Mouse (Mus musculus): Measurements from ENCODE around the gene Ryr3. TPM values are rescaled to one million over a fixed set of nuclear protein-coding genes. Genes with fewer than 3 reads are reported as not detected.

Ryr3 gene
- polyA plus RNA-seq, 1 experiment from 2014 or later, result 0.85 TPM

GRCm38 (mm10) chr2:112614375-112614774 is 602.5 kb downstream of the Ryr3 start:
- Histone ChIP-seq H3K27ac (ENCODE audit: low read depth, low read length) (no peak overlapping the region), H3K27me3 (ENCODE audit: control insufficient read depth, insufficient read depth, low read length) (no peaks in the 10 kb centered on the region), H3K4me3 (ENCODE audit: low read depth, low read length) (no peak overlapping the region), H3K4me2 (ENCODE audit: low read depth) (no peak overlapping the region), H3K9me3 (ENCODE audit: control insufficient read depth, low read length) (no peaks in the 10 kb centered on the region), H3K9ac (ENCODE audit: low read length) (no peak overlapping the region), H3K36me3 (ENCODE audit: control insufficient read depth, insufficient read depth, low read length) (no peaks in the 10 kb centered on the region), H3K4me1 (ENCODE audit: control insufficient read depth, insufficient read depth, low read length) (peaks cover 2% of the 10 kb centered on the region; the same call in 1 of the 2 replicates)
- ATAC-seq (ENCODE audit: insufficient read depth, low FRiP score, low TSS enrichment) (no peak), DNase-seq (ENCODE audit: low spot score) (no peak)
- 90% methylated on average over 7 of the region's 7 CpGs for WGBS

GRCm38 (mm10) chr2:112612628-112613027 is 604.3 kb downstream of the Ryr3 start:
- Histone ChIP-seq H3K4me3 (ENCODE audit: low read depth, low read length) (no peak overlapping the region), H3K27ac (ENCODE audit: low read depth, low read length) (no peak overlapping the region), H3K27me3 (ENCODE audit: control insufficient read depth, insufficient read depth, low read length) (no peaks in the 10 kb centered on the region), H3K9ac (ENCODE audit: low read length) (no peak overlapping the region), H3K9me3 (ENCODE audit: control insufficient read depth, low read length) (no peaks in the 10 kb centered on the region), H3K4me1 (ENCODE audit: control insufficient read depth, insufficient read depth, low read length) (peaks cover 2% of the 10 kb centered on the region; the same call in 1 of the 2 replicates), H3K36me3 (ENCODE audit: control insufficient read depth, insufficient read depth, low read length) (no peaks in the 10 kb centered on the region), H3K4me2 (ENCODE audit: low read depth) (no peak overlapping the region)
- no peak for ATAC-seq (ENCODE audit: insufficient read depth, low FRiP score, low TSS enrichment)
- 87% methylated on average over 3 of the region's 3 CpGs for WGBS
- DNase-seq (ENCODE audit: low spot score), result no peak

- Histone ChIP-seq H3K4me1 (ENCODE audit: control insufficient read depth, insufficient read depth, low read length) (no peaks in the 10 kb centered on the region), H3K36me3 (ENCODE audit: control insufficient read depth, insufficient read depth, low read length) (no peaks in the 10 kb centered on the region), H3K9ac (ENCODE audit: low read length) (no peak overlapping the region), H3K27me3 (ENCODE audit: control insufficient read depth, insufficient read depth, low read length) (no peaks in the 10 kb centered on the region), H3K4me3 (ENCODE audit: low read depth, low read length) (no peak overlapping the region), H3K27ac (ENCODE audit: low read depth, low read length) (no peak overlapping the region), H3K9me3 (ENCODE audit: control insufficient read depth, low read length) (no peaks in the 10 kb centered on the region), H3K4me2 (ENCODE audit: low read depth) (no peak overlapping the region)
- ATAC-seq (ENCODE audit: insufficient read depth, low FRiP score, low TSS enrichment) (no peak), DNase-seq (ENCODE audit: low spot score) (no peak)
- WGBS, result 82% methylated on average over 3 of the region's 3 CpGs
Observed at GRCm38 (mm10) chr2:112606536-112606935, 610.4 kb downstream of the Ryr3 start.

GRCm38 (mm10) chr2:112602487-112602886 is 614.4 kb downstream of the Ryr3 start:
- H3K4me3 ChIP-seq (ENCODE audit: low read depth, low read length), result no peak overlapping the region
- H3K36me3 ChIP-seq (ENCODE audit: control insufficient read depth, insufficient read depth, low read length), result no peaks in the 10 kb centered on the region
- no peaks in the 10 kb centered on the region for H3K9me3 ChIP-seq (ENCODE audit: control insufficient read depth, low read length)
- ATAC-seq (ENCODE audit: insufficient read depth, low FRiP score, low TSS enrichment), result no peak
- H3K27me3 ChIP-seq (ENCODE audit: control insufficient read depth, insufficient read depth, low read length), result no peaks in the 10 kb centered on the region
- H3K4me1 ChIP-seq (ENCODE audit: control insufficient read depth, insufficient read depth, low read length), result no peaks in the 10 kb centered on the region
- 74% methylated on average over 8 of the region's 8 CpGs for WGBS
- no peak for DNase-seq (ENCODE audit: low spot score)
- H3K4me2 ChIP-seq (ENCODE audit: low read depth), result no peak overlapping the region
- H3K27ac ChIP-seq (ENCODE audit: low read depth, low read length), result no peak overlapping the region
- H3K9ac ChIP-seq (ENCODE audit: low read length), result no peak overlapping the region

- ATAC-seq (ENCODE audit: insufficient read depth, low FRiP score, low TSS enrichment) (no peak), DNase-seq (ENCODE audit: low spot score) (no peak)
- Histone ChIP-seq H3K27ac (ENCODE audit: low read depth, low read length) (no peak overlapping the region), H3K36me3 (ENCODE audit: control insufficient read depth, insufficient read depth, low read length) (no peaks in the 10 kb centered on the region), H3K27me3 (ENCODE audit: control insufficient read depth, insufficient read depth, low read length) (no peaks in the 10 kb centered on the region), H3K4me1 (ENCODE audit: control insufficient read depth, insufficient read depth, low read length) (no peaks in the 10 kb centered on the region), H3K4me2 (ENCODE audit: low read depth) (no peak overlapping the region), H3K9ac (ENCODE audit: low read length) (no peak overlapping the region), H3K9me3 (ENCODE audit: control insufficient read depth, low read length) (no peaks in the 10 kb centered on the region), H3K4me3 (ENCODE audit: low read depth, low read length) (no peak overlapping the region)
- 69% methylated on average over 10 of the region's 10 CpGs for WGBS
Observed at GRCm38 (mm10) chr2:112600222-112600621, 616.7 kb downstream of the Ryr3 start.

GRCm38 (mm10) chr2:112597064-112597463 is 619.8 kb downstream of the Ryr3 start:
- DNase-seq (ENCODE audit: low spot score) (no peak), ATAC-seq (ENCODE audit: insufficient read depth, low FRiP score, low TSS enrichment) (no peak)
- no peak overlapping the region for H3K4me3 ChIP-seq (ENCODE audit: low read depth, low read length)
- no peak overlapping the region for H3K4me2 ChIP-seq (ENCODE audit: low read depth)
- no peaks in the 10 kb centered on the region for H3K27me3 ChIP-seq (ENCODE audit: control insufficient read depth, insufficient read depth, low read length)
- WGBS, result 71% methylated on average over 1 of the region's 1 CpGs
- H3K4me1 ChIP-seq (ENCODE audit: control insufficient read depth, insufficient read depth, low read length), result no peaks in the 10 kb centered on the region
- H3K36me3 ChIP-seq (ENCODE audit: control insufficient read depth, insufficient read depth, low read length), result no peaks in the 10 kb centered on the region
- H3K9me3 ChIP-seq (ENCODE audit: control insufficient read depth, low read length), result no peaks in the 10 kb centered on the region
- H3K27ac ChIP-seq (ENCODE audit: low read depth, low read length), result no peak overlapping the region
- no peak overlapping the region for H3K9ac ChIP-seq (ENCODE audit: low read length)

- 78% methylated on average over 5 of the region's 5 CpGs for WGBS
Observed at GRCm38 (mm10) chr2:112596415-112596814, 620.5 kb downstream of the Ryr3 start.

GRCm38 (mm10) chr2:112595807-112596206 is 621.1 kb downstream of the Ryr3 start:
- DNase-seq (ENCODE audit: low spot score) (no peak), ATAC-seq (ENCODE audit: insufficient read depth, low FRiP score, low TSS enrichment) (no peak)
- H3K27me3 ChIP-seq (ENCODE audit: control insufficient read depth, insufficient read depth, low read length), result no peaks in the 10 kb centered on the region
- H3K4me2 ChIP-seq (ENCODE audit: low read depth), result no peak overlapping the region
- H3K4me3 ChIP-seq (ENCODE audit: low read depth, low read length), result no peak overlapping the region
- 0 out of 2 replicates have a peak, but pooled peaks cover 2% of the 10 kb centered on the region for H3K4me1 ChIP-seq (ENCODE audit: control insufficient read depth, insufficient read depth, low read length)
- no peak overlapping the region for H3K9ac ChIP-seq (ENCODE audit: low read length)
- H3K27ac ChIP-seq (ENCODE audit: low read depth, low read length), result no peak overlapping the region
- 87% methylated on average over 3 of the region's 3 CpGs for WGBS
- no peaks in the 10 kb centered on the region for H3K9me3 ChIP-seq (ENCODE audit: control insufficient read depth, low read length)
- H3K36me3 ChIP-seq (ENCODE audit: control insufficient read depth, insufficient read depth, low read length), result no peaks in the 10 kb centered on the region

More at GRCm38 (mm10) chr2:112596415-112596814, 620.5 kb downstream of the Ryr3 start:
- H3K27me3 ChIP-seq (ENCODE audit: control insufficient read depth, insufficient read depth, low read length), result no peaks in the 10 kb centered on the region
- no peaks in the 10 kb centered on the region for H3K36me3 ChIP-seq (ENCODE audit: control insufficient read depth, insufficient read depth, low read length)
- no peaks in the 10 kb centered on the region for H3K9me3 ChIP-seq (ENCODE audit: control insufficient read depth, low read length)
- no peak overlapping the region for H3K27ac ChIP-seq (ENCODE audit: low read depth, low read length)
- ATAC-seq (ENCODE audit: insufficient read depth, low FRiP score, low TSS enrichment) (no peak), DNase-seq (ENCODE audit: low spot score) (no peak)
- 0 out of 2 replicates have a peak, but pooled peaks cover 2% of the 10 kb centered on the region for H3K4me1 ChIP-seq (ENCODE audit: control insufficient read depth, insufficient read depth, low read length)
- H3K4me2 ChIP-seq (ENCODE audit: low read depth), result no peak overlapping the region
- H3K9ac ChIP-seq (ENCODE audit: low read length), result no peak overlapping the region
- no peak overlapping the region for H3K4me3 ChIP-seq (ENCODE audit: low read depth, low read length)

GRCm38 (mm10) chr2:112593781-112594180 is 623.1 kb downstream of the Ryr3 start:
- H3K4me1 ChIP-seq (ENCODE audit: control insufficient read depth, insufficient read depth, low read length), result 0 out of 2 replicates have a peak, but pooled peaks cover 2% of the 10 kb centered on the region

More at GRCm38 (mm10) chr2:112593781-112594180, 623.1 kb downstream of the Ryr3 start:
- no peak for ATAC-seq (ENCODE audit: insufficient read depth, low FRiP score, low TSS enrichment)
- H3K4me2 ChIP-seq (ENCODE audit: low read depth), result no peak overlapping the region
- H3K27me3 ChIP-seq (ENCODE audit: control insufficient read depth, insufficient read depth, low read length), result no peaks in the 10 kb centered on the region
- 91% methylated on average over 2 of the region's 2 CpGs for WGBS
- no peaks in the 10 kb centered on the region for H3K36me3 ChIP-seq (ENCODE audit: control insufficient read depth, insufficient read depth, low read length)
- no peaks in the 10 kb centered on the region for H3K9me3 ChIP-seq (ENCODE audit: control insufficient read depth, low read length)
- H3K27ac ChIP-seq (ENCODE audit: low read depth, low read length), result no peak overlapping the region
- no peak overlapping the region for H3K4me3 ChIP-seq (ENCODE audit: low read depth, low read length)
- H3K9ac ChIP-seq (ENCODE audit: low read length), result no peak overlapping the region
- DNase-seq (ENCODE audit: low spot score), result no peak
